Mouse (Mus musculus): ENCODE data around the gene Pbld2.

DNA sequence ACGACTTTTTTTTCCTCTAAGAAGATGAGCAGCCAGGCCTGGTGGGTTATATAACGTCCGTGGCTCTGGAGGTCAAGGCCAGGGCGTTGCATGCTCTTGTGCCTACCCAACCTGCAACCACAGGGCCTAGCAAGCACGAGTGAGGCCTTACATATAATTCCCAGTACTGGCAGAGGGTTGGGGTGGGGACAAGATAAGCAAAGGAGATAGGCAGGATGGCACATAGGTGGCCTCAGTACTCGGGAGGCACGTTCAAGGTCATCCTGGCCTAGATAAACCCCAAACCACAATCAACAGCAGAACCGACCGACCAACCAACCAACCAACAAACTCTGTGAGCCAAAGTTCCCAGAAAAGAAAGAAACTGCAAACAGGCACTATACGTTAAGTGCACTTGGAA is 62.2 kb downstream of the Pbld2 start:
- TF ChIP-seq CTCF (IDR thresholded peaks at IDR 0.05; ENCODE audit: low read depth) (no peak), EP300 (IDR thresholded peaks at IDR 0.05; ENCODE audit: low read depth) (no peak)
